Mouse (Mus musculus) heart, postnatal 25 days (tissue): Measurements from ENCODE around the gene Psmd8. TPM values are rescaled to one million over a fixed set of nuclear protein-coding genes. Genes with fewer than 3 reads are reported as not detected.
"Not testable (repeated sequence)": the region's sequence is repeated elsewhere in the genome, so short reads cannot be mapped to it uniquely, and the experiment has no call there.

ENCODE experiments used
- DNase-seq: peaks from one replicate; pipeline ENCODE4 v3.0.0; 2022; ENCODE audit warnings: low spot score
- intact Hi-C: fragments of 180-260 bp; cut with DNase I; formaldehyde crosslinking; loops from one replicate; pipeline ENCODE4 v1.15.1; 2025
- total RNA-seq, 2 experiments: library from RNA; stranded (reverse); gene quantifications; 2 replicates each; pipeline ENCODE4 v1.2.3; 2021

The Psmd8 gene
- 100 to 1,000 TPM; 118 to 125 TPM for total RNA-seq

DNA sequence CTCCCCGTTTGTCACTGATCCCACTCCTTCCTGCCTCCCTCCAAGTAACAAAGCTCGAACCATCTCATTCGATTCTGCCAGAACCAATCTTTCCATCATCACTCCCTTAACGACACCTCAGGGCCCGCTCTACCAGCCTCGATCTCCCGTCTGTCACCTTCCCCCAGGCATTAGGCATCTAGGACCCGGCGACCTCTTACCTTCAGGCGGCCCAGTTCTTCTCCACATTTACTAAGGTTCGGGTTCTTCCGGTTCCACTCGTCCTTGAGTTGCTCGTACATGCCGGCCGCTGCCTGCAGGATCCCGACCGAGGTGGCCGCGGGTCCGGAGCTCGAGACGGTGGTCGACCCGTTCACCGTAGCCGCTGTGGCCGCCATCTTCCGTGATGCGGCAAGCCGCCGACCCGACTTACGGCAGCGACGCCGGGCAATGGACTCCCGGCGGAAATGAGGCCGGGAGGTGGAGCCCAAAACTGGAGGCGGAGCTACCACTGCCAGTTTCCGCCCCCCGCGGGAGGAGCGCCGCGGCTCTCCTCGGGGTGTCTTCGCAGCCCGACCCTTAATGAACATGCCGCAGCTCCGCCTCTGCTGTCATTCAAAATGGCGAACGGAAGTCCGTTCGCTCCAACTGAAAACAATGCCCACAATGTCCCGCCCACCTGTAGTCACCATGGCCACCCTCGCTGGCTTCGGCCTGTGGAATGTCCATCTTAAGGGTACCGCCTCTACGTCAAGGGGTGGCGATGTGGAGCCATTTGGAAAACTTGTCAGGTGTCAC, at the start of gene Psmd8:
Gene Psmd8 (minus strand): TSS at position 625 of the 777 bp plus-strand sequence.
- peak; percentile 96 for DNase-seq

DNA sequence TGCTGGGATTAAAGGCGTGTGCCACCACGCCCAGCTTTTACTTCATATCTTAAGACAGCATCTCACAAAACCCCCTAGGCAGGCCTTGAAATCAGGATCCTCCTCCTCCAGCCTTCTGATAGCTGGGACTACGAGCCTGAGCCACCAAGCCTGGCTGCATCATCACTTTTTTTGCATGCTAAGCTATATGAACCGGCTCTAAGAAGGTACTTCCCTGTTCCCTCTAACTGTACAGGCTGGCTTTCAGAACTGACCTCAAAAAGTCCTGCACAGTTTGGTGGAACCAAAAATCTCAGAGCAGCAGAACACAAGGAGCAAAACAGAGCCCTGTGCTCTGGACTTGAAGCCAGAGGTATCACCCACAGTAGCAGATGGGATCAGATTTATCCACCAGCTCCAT, 47.7 kb upstream of the Psmd8 start:
- DNase-seq: no peak
- intact Hi-C loops: no loop called here

More for the DNA sequence above, at the start of gene Psmd8:
- intact Hi-C loops: loop anchor here (1.0 to 2.0 kb wide), 2 partner anchors 24 to 59 kb away; partner anchors contain the start of genes Fam98c and Yif1b

- intact Hi-C loops: no loop called here
- DNase-seq: no peak
These were observed 45.0 kb upstream of the Psmd8 start for GRCm38 (mm10) chr7:29225520-29225919.

DNA sequence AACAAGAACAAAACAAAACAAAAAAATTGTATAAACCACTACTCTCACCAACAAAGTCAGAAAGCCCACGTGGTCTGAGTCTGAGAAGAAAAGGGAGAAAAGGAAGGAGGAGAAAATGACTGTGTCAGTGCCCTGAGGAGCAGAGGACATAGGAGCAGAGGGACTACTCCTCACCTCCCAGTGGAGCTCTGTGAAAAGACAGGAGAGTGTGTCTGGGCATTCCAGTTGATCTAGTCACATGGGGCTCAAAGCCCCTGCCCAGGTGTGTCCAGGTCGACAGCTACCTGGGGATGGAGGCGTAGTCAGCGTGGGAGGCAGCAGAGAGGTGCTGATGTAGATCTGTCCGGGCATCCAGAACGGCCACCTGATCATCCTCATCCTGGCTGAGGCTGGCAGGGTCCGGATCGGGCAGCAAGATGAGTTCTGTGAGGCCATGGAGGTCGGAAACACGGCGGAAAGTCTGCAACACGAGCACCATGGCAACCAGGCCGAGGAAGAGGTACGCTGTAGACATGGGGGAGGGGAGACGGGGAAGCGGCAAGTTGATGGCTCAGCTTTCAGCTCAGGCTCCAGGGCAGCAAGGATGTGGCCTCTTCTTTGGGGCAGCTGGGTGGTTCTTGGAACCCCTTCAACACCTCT, 44.4 kb upstream of the Psmd8 start:
- no peak for DNase-seq
- intact Hi-C loops: no loop called here

DNA sequence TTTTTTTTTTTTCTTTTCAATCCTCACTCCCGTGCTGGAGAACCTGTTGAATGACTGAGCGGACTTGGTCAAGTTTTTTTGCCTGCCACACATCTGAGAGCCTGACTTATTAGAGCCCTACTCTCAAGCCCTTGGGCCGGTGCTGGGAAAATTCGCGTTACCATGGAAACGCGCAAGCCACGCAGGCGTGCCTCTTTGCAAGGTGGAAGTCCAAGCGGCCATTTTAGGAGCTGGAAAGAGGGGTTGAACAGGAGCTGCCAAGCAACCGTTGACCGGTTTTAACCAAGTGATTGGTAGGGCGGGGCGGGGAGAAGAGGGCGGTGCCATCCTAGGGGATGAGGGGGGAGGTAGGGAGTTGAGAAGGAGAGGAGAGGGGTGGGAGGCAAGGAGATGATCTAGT, 34.3 kb upstream of the Psmd8 start:
- intact Hi-C loops: no loop called here
- DNase-seq: no peak

DNA sequence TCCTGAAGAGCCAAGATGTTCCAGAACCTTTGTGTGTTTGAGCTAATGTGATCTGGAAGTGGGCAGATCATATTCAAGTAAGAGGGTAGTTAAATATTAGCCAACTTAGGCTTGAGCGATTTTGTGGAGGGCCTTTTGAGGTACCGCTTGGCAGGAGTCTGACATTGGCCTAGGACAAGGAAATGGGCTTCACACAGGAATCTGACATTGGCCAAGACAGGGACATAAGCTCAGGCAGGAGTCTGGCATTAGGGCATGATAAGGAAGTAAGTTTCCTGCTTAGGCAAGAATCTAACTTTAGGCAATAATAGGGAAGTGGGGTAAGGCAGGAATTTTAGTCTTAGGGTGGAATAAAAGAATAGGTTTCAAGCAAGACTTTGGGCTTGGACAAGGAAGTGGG, 33.7 kb upstream of the Psmd8 start:
- DNase-seq: no peak
- intact Hi-C loops: no loop called here

DNA sequence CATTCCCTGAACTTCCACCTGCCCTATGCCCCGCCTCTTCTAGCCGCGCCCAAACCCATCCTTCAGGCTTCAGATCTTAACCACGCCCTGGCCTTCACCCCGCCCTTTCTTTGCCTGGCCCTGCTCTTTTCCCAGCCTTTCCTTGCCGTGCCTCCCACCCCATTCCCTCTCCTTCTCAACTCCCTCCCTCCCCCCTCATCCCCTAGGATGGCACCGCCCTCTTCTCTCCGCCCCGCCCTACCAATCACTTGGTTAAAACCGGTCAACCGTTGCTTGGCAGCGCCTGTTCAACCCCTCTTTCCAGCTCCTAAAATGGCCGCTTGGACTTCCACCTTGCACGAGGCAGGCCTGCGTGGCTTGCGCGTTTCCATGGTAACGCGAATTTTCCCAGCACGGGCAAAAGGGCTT, 33.2 kb upstream of the Psmd8 start, which contains the start of gene Catsperg1:
Gene Catsperg1 (minus strand): TSS at position 361 of the 408 bp plus-strand sequence.
- no peak for DNase-seq
- intact Hi-C loops: no loop called here

DNA sequence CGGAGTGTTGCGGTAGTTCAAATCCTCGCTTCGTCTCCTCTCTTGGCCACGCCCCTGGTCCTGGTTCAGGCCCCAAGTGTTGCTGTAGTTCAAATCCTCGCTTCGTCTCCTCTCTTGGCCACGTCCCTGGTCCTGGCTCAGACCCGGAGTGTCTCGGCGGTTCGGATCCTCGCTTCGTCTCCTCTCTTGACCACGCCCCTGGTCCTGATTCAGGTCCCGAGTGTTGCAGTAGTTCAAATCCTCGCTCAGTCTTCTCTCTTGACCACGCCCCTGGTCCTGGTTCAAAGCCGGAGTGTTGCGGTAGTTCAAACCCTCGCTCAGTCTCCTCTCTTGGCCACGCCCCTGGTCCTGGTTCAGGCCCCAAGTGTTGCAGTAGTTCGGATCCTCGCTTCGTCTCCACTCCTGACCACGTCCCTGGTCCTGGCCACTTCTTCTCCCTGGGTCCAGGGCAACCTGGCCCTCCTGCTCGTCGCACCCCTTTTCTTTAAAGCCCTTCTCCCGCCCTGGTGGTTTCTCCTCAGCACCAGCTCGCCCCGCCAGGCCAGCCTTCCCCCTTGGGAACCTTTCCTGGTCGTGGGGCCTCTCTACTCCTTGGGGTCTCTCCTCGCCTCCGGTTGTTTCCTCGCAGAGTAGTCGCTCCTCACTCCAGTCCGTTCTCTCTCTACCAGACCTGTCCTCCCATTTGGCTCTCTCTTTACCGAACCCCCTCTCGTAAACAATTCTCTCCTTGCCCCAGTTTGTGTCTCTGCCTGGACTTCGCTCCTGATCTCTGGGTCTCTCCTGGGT, 32.5 kb upstream of the Psmd8 start:
- DNase-seq, intact Hi-C loops: not testable (repeated sequence)

DNA sequence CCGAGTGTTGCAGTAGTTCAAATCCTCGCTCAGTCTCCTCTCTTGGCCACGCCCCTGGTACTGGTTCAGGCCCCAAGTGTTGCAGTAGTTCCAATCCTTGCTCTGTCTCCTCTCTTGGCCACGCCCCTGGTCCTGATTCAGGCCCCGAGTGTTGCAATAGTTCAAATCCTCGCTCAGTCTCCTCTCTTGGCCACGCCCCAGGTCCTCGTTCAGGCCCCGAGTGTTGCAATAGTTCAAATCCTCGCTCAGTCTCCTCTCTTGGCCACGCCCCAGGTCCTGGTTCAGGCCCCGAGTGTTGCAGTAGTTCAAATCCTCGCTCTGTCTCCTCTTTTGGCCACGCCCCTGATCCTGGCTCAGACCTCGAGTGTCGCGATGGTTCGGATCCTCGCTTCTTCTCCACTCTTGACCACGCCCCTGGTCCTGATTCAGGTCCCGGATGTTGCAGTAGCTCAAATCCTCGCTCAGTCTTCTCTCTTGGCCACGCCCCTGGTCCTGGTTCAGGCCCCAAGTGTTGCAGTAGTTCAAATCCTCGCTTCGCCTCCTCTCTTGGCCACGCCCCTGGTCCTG, 31.8 kb upstream of the Psmd8 start:
- intact Hi-C loops: no loop called here
- no peak for DNase-seq

DNA sequence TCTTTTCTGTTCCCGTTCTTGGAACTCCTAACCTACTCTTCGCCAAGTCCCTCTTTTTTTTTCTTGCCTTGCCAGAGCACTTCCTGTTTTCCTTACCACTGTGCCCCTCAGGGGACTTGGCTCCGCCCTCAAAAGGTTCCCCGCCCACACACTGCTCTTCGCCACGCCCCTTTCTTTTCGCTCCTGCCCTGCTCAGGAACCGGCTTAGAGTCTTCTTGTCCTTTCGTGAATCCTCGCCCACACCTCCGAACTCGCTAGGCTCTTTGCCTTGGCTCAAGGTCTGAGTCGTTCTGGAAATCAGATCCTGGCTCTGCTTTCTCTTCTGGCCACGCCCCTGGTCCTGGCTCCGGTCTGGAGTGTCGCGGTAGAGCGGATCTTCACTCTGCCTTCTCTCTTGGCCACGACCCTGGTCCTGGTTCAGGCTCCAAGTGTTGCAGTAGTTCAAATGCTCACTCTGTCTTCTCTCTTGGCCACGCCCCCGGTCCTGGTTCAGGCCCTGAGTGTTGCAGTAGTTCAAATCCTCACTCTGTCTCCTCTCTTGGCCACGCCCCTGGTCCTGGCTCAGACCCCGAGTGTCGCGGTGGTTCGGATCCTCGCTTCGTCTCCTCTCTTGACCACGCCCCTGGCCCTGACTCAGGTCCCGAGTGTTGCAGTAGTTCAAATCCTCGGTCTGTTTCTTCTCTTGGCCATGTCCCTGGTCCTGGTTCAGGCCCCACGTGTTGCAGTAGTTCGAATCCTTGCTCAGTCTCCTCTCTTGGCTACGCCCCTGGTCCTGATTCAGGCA, 31.1 kb upstream of the Psmd8 start:
- intact Hi-C loops: no loop called here
- peak; percentile 89 for DNase-seq

DNA sequence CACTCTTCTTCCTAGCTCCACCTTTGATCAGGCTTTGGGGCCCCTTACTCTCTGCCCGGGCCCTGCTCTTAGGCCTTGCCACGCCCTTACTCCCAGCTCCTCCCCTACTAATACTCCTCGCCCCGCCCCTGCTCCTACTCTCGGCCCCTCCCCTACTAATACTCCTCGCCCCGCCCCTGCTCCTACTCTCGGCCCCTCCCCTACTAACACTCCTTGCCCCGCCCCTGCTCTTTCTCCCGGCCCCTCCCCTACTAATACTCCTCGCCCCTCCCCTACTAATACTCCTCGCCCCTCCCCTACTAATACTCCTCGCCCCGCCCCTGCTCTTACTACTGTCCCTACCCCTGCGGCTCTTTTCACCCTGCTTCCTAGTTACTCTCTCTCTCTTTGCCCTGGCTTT, 30.5 kb upstream of the Psmd8 start:
- DNase-seq: peak; percentile 16
- intact Hi-C loops: not testable (repeated sequence)

- no peak for DNase-seq
- intact Hi-C loops: no loop called here
These were observed 22.1 kb upstream of the Psmd8 start for GRCm38 (mm10) chr7:29202577-29202976.

- intact Hi-C loops, DNase-seq: not testable (repeated sequence)
These were observed 13.7 kb upstream of the Psmd8 start for GRCm38 (mm10) chr7:29194230-29194629.

GRCm38 (mm10) chr7:29181323-29181722, 822 bp upstream of the Psmd8 start:
- intact Hi-C loops: loop anchor here (2.0 kb wide), 1 partner anchor 57 kb away; the partner anchor contains the start of gene Yif1b
- not testable (repeated sequence) for DNase-seq

DNA sequence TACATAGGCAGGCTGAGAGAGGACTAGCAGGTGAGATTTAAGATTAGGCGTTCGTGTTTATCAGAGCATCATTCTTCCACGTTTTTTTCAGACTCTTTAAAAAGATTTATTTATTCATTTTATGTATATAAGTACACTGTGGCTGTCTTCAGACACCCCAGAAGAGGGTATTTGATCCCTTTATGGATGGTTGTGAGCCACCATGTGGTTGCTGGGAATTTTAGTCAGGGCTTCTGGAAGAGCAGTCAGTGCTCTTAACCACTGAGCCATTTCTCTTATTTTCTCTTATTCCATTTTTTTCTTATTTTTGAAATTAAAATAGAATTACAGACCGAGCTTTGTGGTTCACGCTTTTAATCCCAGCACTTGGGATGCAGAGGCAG, 344 bp upstream of the Psmd8 start:
- intact Hi-C loops: loop anchor here (1.0 to 2.0 kb wide), 2 partner anchors 25 to 58 kb away; partner anchors contain the start of genes Fam98c and Yif1b
- DNase-seq: no peak

DNA sequence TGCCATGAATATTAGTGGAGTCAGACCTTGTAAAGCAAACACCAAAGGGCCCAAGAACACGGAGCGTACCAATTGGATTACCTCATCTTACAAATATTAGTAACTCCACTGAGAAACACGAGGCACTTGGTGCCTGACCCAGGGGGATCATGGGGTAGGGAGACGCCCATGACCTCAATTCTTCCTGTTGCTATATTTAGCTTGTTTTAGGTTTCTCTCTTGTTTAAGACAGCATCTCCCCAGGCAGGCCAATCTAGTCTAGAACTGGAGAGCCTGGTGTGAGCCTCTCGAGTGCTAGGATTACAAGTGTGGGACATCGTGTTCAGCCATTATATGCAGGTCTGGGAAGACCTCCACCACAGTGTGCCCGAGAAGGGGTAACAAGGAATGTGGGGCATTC, 1.2 kb downstream of the Psmd8 start:
- intact Hi-C loops: loop anchor here (2.0 kb wide), 1 partner anchor 117 kb away; no protein-coding TSS in a partner anchor
- no peak for DNase-seq

DNA sequence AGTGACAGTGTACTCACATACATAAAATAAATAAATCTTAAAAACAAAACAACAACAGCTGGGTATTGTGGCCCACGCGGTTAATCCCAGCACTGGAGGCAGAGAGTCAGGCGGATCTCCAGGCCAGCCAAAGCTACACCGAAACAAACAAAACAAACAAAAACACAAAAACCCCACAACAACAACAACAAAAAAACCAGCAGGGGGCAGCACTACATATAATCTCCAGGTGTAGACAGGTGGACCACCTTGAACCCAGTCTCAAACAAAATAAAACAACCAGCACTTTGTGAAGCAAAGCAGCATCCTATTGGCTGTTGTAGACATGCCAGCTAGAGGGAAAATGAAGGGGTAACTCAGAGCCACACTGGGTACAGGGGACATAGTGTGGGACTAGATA, 2.4 kb downstream of the Psmd8 start:
- intact Hi-C loops: loop anchor here (2.0 kb wide), 1 partner anchor 119 kb away; no protein-coding TSS in a partner anchor
- DNase-seq: no peak

DNA sequence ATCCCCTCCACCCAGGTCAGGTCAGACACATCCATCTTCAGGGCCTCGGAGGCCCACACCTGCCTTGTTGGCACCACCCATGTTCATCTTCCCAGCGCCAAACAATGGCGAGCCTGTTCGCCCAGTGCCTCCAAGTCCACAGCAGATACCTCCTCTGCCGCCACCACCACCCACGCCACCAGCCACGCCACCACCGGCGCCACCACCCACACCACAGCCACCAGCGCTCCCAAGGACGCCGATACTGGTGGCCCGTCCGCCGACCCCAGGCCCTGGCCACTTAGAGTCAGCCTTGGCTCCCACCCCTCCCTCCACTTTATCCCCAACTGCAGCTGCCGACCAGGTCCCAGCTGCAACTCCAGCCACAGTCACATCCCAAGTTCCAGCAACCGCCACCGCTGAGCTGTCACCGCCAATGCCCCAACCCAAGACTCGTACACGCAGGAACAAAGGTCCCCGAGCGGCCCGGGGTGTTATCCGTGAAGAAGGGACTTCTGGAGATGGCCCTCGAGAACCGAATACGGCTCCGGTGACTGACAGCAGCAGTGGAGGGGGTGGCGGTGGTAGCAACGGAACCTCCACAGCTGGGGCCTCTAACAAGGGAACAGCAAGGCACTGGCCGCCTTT, 8.0 kb downstream of the Psmd8 start:
- no peak for DNase-seq
- intact Hi-C loops: no loop called here
